Mouse (Mus musculus) embryonic facial prominence, embryonic 11.5 days (tissue): Measurements from ENCODE around the gene Atf3. TPM values are rescaled to one million over a fixed set of nuclear protein-coding genes. Genes with fewer than 3 reads are reported as not detected.
"Not testable (repeated sequence)": the region's sequence is repeated elsewhere in the genome, so short reads cannot be mapped to it uniquely, and the experiment has no call there.

Experiments used
- ATAC-seq: fragments of 200-750 bp; cut with Nextera tagmentation; replicated peaks from 2 replicates; pipeline ENCODE4 v1.8.0; 2017; ENCODE audit warnings: low read depth; ENCODE audit not compliant: insufficient number of reproducible peaks, low FRiP score, low TSS enrichment
- DNase-seq: peaks from one replicate; pipeline ENCODE4 v3.0.0-alpha.2; 2015; ENCODE audit warnings: low spot score
- H3K27ac ChIP-seq: fragments of 300-500 bp; sonication (generic); replicated peaks from 2 replicates; pipeline ENCODE4 v1.5.1; 2014; ENCODE audit warnings: mild to moderate bottlenecking, low read depth, low read length, control low read depth
- H3K27me3 ChIP-seq: fragments of 300-500 bp; sonication (generic); 2 replicates; pipeline ENCODE4 v1.6.1; 2014; ENCODE audit warnings: mild to moderate bottlenecking, low read length, moderate library complexity, mixed read lengths; ENCODE audit not compliant: control insufficient read depth, insufficient read depth
- H3K36me3 ChIP-seq: fragments of 300-500 bp; sonication (generic); replicated peaks from 2 replicates; pipeline ENCODE4 v1.6.1; 2014; ENCODE audit warnings: low read depth, mild to moderate bottlenecking, low read length, moderate library complexity, mixed read lengths; ENCODE audit not compliant: control insufficient read depth, insufficient read depth
- H3K4me1 ChIP-seq: fragments of 300-500 bp; sonication (generic); 2 replicates; pipeline ENCODE4 v1.6.1; 2014; ENCODE audit warnings: low read length, mixed read lengths; ENCODE audit not compliant: control insufficient read depth, insufficient read depth
- H3K4me2 ChIP-seq: fragments of 300-500 bp; sonication (generic); 2 replicates; pipeline ENCODE4 v1.6.1; 2014; ENCODE audit warnings: low read depth, mild to moderate bottlenecking, control low read depth, low read length, moderate library complexity
- H3K4me3 ChIP-seq: fragments of 300-500 bp; sonication (generic); 2 replicates; pipeline ENCODE4 v1.5.1; 2014; ENCODE audit warnings: low read depth, low read length, control low read depth
- H3K9ac ChIP-seq: fragments of 300-500 bp; sonication (generic); replicated peaks from 2 replicates; pipeline ENCODE4 v1.6.1; 2014; ENCODE audit warnings: mild to moderate bottlenecking, control low read depth, low read length
- H3K9me3 ChIP-seq: fragments of 300-500 bp; sonication (generic); replicated peaks from 2 replicates; pipeline ENCODE4 v1.6.1; 2016; ENCODE audit warnings: mild to moderate bottlenecking, low read length, inconsistent platforms, mixed read lengths; ENCODE audit not compliant: control insufficient read depth
- WGBS: fragments of 180-500 bp; shearing (Covaris S2); extraction: QIAGEN DNeasy Blood & Tissue Kit; methylation state at CpG from one replicate; pipeline ENCODE4 v1.1.7; 2014; 5-methylcytosine and 5-hydroxymethylcytosine counted together
- polyA plus RNA-seq: library from polyadenylated mRNA; unstranded; fragments of >200 nt; fragmentation: Nextera tagmentation; extraction: Ambion mirVana; gene quantifications from 2 replicates; pipeline ENCODE4 v1.2.1, GENCODE M21; 2014

Atf3 gene
- polyA plus RNA-seq, 1 experiment from 2014 or later: 2.1 TPM

GRCm38 (mm10) chr1:191150924-191151605 is 66.8 kb downstream of the Atf3 start:
- Histone ChIP-seq H3K27me3 (no peaks in the 10 kb centered on the region), H3K9ac (no peak overlapping the region), H3K4me1 (no peaks in the 10 kb centered on the region), H3K36me3 (no peaks in the 10 kb centered on the region), H3K4me3 (no peak overlapping the region), H3K9me3 (no peaks in the 10 kb centered on the region), H3K4me2 (no peak overlapping the region), H3K27ac (no peak overlapping the region)
- 83% methylated on average over 8 of the region's 8 CpGs for WGBS
- ATAC-seq (no peak), DNase-seq (no peak)

GRCm38 (mm10) chr1:191149489-191149888 is 68.3 kb downstream of the Atf3 start:
- not testable (repeated sequence) for H3K9ac ChIP-seq, H3K4me1 ChIP-seq, ATAC-seq, H3K4me3 ChIP-seq, H3K9me3 ChIP-seq, H3K36me3 ChIP-seq, DNase-seq, H3K4me2 ChIP-seq, H3K27ac ChIP-seq, H3K27me3 ChIP-seq
- WGBS: 84% methylated on average over 5 of the region's 5 CpGs

GRCm38 (mm10) chr1:191140983-191141382 is 76.9 kb downstream of the Atf3 start:
- Histone ChIP-seq H3K36me3 (no peaks in the 10 kb centered on the region), H3K27me3 (no peaks in the 10 kb centered on the region), H3K4me2 (no peak overlapping the region), H3K27ac (no peak overlapping the region), H3K4me1 (no peaks in the 10 kb centered on the region), H3K9ac (no peak overlapping the region), H3K9me3 (no peaks in the 10 kb centered on the region), H3K4me3 (no peak overlapping the region)
- DNase-seq: no peak
- WGBS: 82% methylated on average over 8 of the region's 8 CpGs
- no peak for ATAC-seq

- Histone ChIP-seq H3K9me3 (no peaks in the 10 kb centered on the region), H3K27me3 (no peaks in the 10 kb centered on the region; the same call in 1 of the 2 replicates), H3K4me1 (no peaks in the 10 kb centered on the region), H3K9ac (no peak overlapping the region), H3K27ac (no peak overlapping the region), H3K36me3 (no peaks in the 10 kb centered on the region), H3K4me2 (no peak overlapping the region), H3K4me3 (no peak overlapping the region)
- no peak for ATAC-seq
- WGBS: 67% methylated on average over 7 of the region's 7 CpGs
- no peak for DNase-seq
Observed at GRCm38 (mm10) chr1:191138874-191139495, 78.9 kb downstream of the Atf3 start.

GRCm38 (mm10) chr1:191138436-191138835 is 79.4 kb downstream of the Atf3 start:
- Histone ChIP-seq H3K27me3 (no peaks in the 10 kb centered on the region; the same call in 1 of the 2 replicates), H3K9ac (no peak overlapping the region), H3K4me3 (no peak overlapping the region), H3K4me2 (no peak overlapping the region), H3K9me3 (no peaks in the 10 kb centered on the region), H3K4me1 (no peaks in the 10 kb centered on the region), H3K36me3 (no peaks in the 10 kb centered on the region), H3K27ac (no peak overlapping the region)
- ATAC-seq: no peak
- DNase-seq: no peak
- WGBS: 89% methylated on average over 4 of the region's 4 CpGs

GRCm38 (mm10) chr1:191135406-191135805 is 82.4 kb downstream of the Atf3 start:
- H3K27me3 ChIP-seq: no peaks in the 10 kb centered on the region; the same call in 1 of the 2 replicates
- H3K9me3 ChIP-seq: no peaks in the 10 kb centered on the region
- H3K4me1 ChIP-seq: no peaks in the 10 kb centered on the region
- no peak for ATAC-seq
- no peaks in the 10 kb centered on the region for H3K36me3 ChIP-seq
- no peak overlapping the region for H3K4me2 ChIP-seq
- no peak overlapping the region for H3K27ac ChIP-seq
- WGBS: 52% methylated on average over 4 of the region's 4 CpGs
- H3K4me3 ChIP-seq: no peak overlapping the region
- no peak overlapping the region for H3K9ac ChIP-seq
- no peak for DNase-seq

- Histone ChIP-seq H3K36me3 (no peaks in the 10 kb centered on the region), H3K4me2 (no peak overlapping the region), H3K9ac (no peak overlapping the region), H3K4me3 (no peak overlapping the region), H3K4me1 (no peaks in the 10 kb centered on the region), H3K27me3 (no peaks in the 10 kb centered on the region; the same call in 1 of the 2 replicates), H3K27ac (no peak overlapping the region), H3K9me3 (no peaks in the 10 kb centered on the region)
- 83% methylated on average over 5 of the region's 5 CpGs for WGBS
- ATAC-seq: no peak
- DNase-seq: no peak
Observed at GRCm38 (mm10) chr1:191132934-191133333, 84.9 kb downstream of the Atf3 start.

GRCm38 (mm10) chr1:191132240-191132639 is 85.6 kb downstream of the Atf3 start:
- WGBS: 79% methylated on average over 5 of the region's 5 CpGs
- no peak for ATAC-seq
- H3K4me3 ChIP-seq: no peak overlapping the region

More at GRCm38 (mm10) chr1:191132240-191132639, 85.6 kb downstream of the Atf3 start:
- no peak for DNase-seq
- H3K9ac ChIP-seq: no peak overlapping the region
- H3K4me1 ChIP-seq: no peaks in the 10 kb centered on the region
- no peaks in the 10 kb centered on the region; the same call in 1 of the 2 replicates for H3K27me3 ChIP-seq
- no peak overlapping the region for H3K4me2 ChIP-seq
- H3K27ac ChIP-seq: no peak overlapping the region
- H3K9me3 ChIP-seq: no peaks in the 10 kb centered on the region
- no peaks in the 10 kb centered on the region for H3K36me3 ChIP-seq
